Mouse (Mus musculus): ENCODE data around the gene Gm3336. TPM values are rescaled to one million over a fixed set of nuclear protein-coding genes. Genes with fewer than 3 reads are reported as not detected.

The Gm3336 gene
- polyA plus RNA-seq, 1 experiment from 2014 or later: 0.54 TPM

GRCm38 (mm10) chr8:70725792-70726447 lies 7.6 kb downstream of the Gm3336 start:
- Histone ChIP-seq H3K9ac (replicated peaks; ENCODE audit: low read depth) (no peak overlapping the region), H3K4me3 (ENCODE audit: low read depth, low read length) (no peak overlapping the region), H3K27me3 (replicated peaks; ENCODE audit: insufficient read depth, low read length) (peaks cover 3% of the 10 kb centered on the region; the same call in 1 of the 2 replicates), H3K27ac (ENCODE audit: low read length) (no peak overlapping the region), H3K9me3 (ENCODE audit: low read length) (no peaks in the 10 kb centered on the region), H3K4me2 (replicated peaks; ENCODE audit: low read depth, low read length) (no peak overlapping the region), H3K36me3 (ENCODE audit: insufficient read depth, low read length) (no peaks in the 10 kb centered on the region), H3K4me1 (ENCODE audit: insufficient read depth, low read depth, low read length) (no peaks in the 10 kb centered on the region; the same call in 1 of the 2 replicates)
- 26% methylated on average over 14 of the region's 14 CpGs for WGBS
- DNase-seq (ENCODE audit: low spot score) (peak; percentile 41), ATAC-seq (no peak)
- no peak for TF ChIP-seq CTCF (IDR thresholded peaks at IDR 0.05)
- TF ChIP-seq EP300 (IDR thresholded peaks at IDR 0.05): no peak

GRCm38 (mm10) chr8:70726721-70727120 lies 8.4 kb downstream of the Gm3336 start:
- H3K27me3 ChIP-seq (replicated peaks; ENCODE audit: insufficient read depth, low read length): peaks cover 3% of the 10 kb centered on the region; the same call in 1 of the 2 replicates
- 30% methylated on average over 11 of the region's 11 CpGs for WGBS
- no peak for ATAC-seq
- no peak overlapping the region for H3K27ac ChIP-seq (ENCODE audit: low read length)
- no peaks in the 10 kb centered on the region for H3K36me3 ChIP-seq (ENCODE audit: insufficient read depth, low read length)
- TF ChIP-seq EP300 (IDR thresholded peaks at IDR 0.05): no peak
- TF ChIP-seq CTCF (IDR thresholded peaks at IDR 0.05): no peak
- no peak for DNase-seq (ENCODE audit: low spot score)
- no peak overlapping the region for H3K4me2 ChIP-seq (replicated peaks; ENCODE audit: low read depth, low read length)
- no peaks in the 10 kb centered on the region for H3K9me3 ChIP-seq (ENCODE audit: low read length)
- H3K4me3 ChIP-seq (ENCODE audit: low read depth, low read length): no peak overlapping the region
- H3K9ac ChIP-seq (replicated peaks; ENCODE audit: low read depth): no peak overlapping the region
- H3K4me1 ChIP-seq (ENCODE audit: insufficient read depth, low read depth, low read length): no peaks in the 10 kb centered on the region; the same call in 1 of the 2 replicates

- ATAC-seq (peak; percentile 51), DNase-seq (ENCODE audit: low spot score) (peak; percentile 54)
- 2% methylated on average over 34 of the region's 34 CpGs for WGBS
- H3K27me3 ChIP-seq (replicated peaks; ENCODE audit: insufficient read depth, low read length): peaks cover 3% of the 10 kb centered on the region; the same call in 1 of the 2 replicates
- H3K36me3 ChIP-seq (ENCODE audit: insufficient read depth, low read length): no peaks in the 10 kb centered on the region
- no peaks in the 10 kb centered on the region for H3K9me3 ChIP-seq (ENCODE audit: low read length)
- H3K4me2 ChIP-seq (replicated peaks; ENCODE audit: low read depth, low read length): peak overlapping the region; percentile 44
- H3K27ac ChIP-seq (ENCODE audit: low read length): no peak overlapping the region
- H3K4me1 ChIP-seq (ENCODE audit: insufficient read depth, low read depth, low read length): no peaks in the 10 kb centered on the region; the same call in 1 of the 2 replicates
- H3K9ac ChIP-seq (replicated peaks; ENCODE audit: low read depth): 0 out of 2 replicates have a peak overlapping the region, but pooled peaks have one; percentile 8
- H3K4me3 ChIP-seq (ENCODE audit: low read depth, low read length): peak overlapping the region; percentile 17; the same call in 1 of the 2 replicates
- TF ChIP-seq EP300 (IDR thresholded peaks at IDR 0.05): no peak
- TF ChIP-seq CTCF (IDR thresholded peaks at IDR 0.05): peak; percentile 56
Observed at GRCm38 (mm10) chr8:70729808-70730475, 11.6 kb downstream of the Gm3336 start.

- 87% methylated on average over 4 of the region's 4 CpGs for WGBS
- Histone ChIP-seq H3K4me3 (ENCODE audit: low read depth, low read length) (no peak overlapping the region), H3K9ac (replicated peaks; ENCODE audit: low read depth) (no peak overlapping the region), H3K27me3 (replicated peaks; ENCODE audit: insufficient read depth, low read length) (peaks cover 3% of the 10 kb centered on the region; the same call in 1 of the 2 replicates), H3K36me3 (ENCODE audit: insufficient read depth, low read length) (no peaks in the 10 kb centered on the region), H3K27ac (ENCODE audit: low read length) (no peak overlapping the region), H3K9me3 (ENCODE audit: low read length) (no peaks in the 10 kb centered on the region), H3K4me1 (ENCODE audit: insufficient read depth, low read depth, low read length) (no peaks in the 10 kb centered on the region; the same call in 1 of the 2 replicates), H3K4me2 (replicated peaks; ENCODE audit: low read depth, low read length) (no peak overlapping the region)
- ATAC-seq: no peak
- no peak for TF ChIP-seq EP300 (IDR thresholded peaks at IDR 0.05)
- no peak for TF ChIP-seq CTCF (IDR thresholded peaks at IDR 0.05)
- DNase-seq (ENCODE audit: low spot score): no peak
Observed at GRCm38 (mm10) chr8:70730956-70731355, 12.6 kb downstream of the Gm3336 start.

GRCm38 (mm10) chr8:70737705-70738104 lies 19.4 kb downstream of the Gm3336 start:
- Histone ChIP-seq H3K27ac (ENCODE audit: low read length) (peak overlapping the region; percentile 54), H3K4me2 (replicated peaks; ENCODE audit: low read depth, low read length) (no peak overlapping the region), H3K4me1 (ENCODE audit: insufficient read depth, low read depth, low read length) (no peaks in the 10 kb centered on the region), H3K9ac (replicated peaks; ENCODE audit: low read depth) (no peak overlapping the region), H3K4me3 (ENCODE audit: low read depth, low read length) (no peak overlapping the region), H3K27me3 (replicated peaks; ENCODE audit: insufficient read depth, low read length) (peaks cover 12% of the 10 kb centered on the region; the same call in 1 of the 2 replicates), H3K9me3 (ENCODE audit: low read length) (no peaks in the 10 kb centered on the region), H3K36me3 (ENCODE audit: insufficient read depth, low read length) (no peaks in the 10 kb centered on the region)
- ATAC-seq (peak; percentile 62), DNase-seq (ENCODE audit: low spot score) (peak; percentile 74)
- TF ChIP-seq EP300 (IDR thresholded peaks at IDR 0.05) (no peak), CTCF (IDR thresholded peaks at IDR 0.05) (no peak)
- WGBS: 47% methylated on average over 5 of the region's 5 CpGs

GRCm38 (mm10) chr8:70738211-70738610 lies 19.9 kb downstream of the Gm3336 start:
- Histone ChIP-seq H3K4me1 (ENCODE audit: insufficient read depth, low read depth, low read length) (no peaks in the 10 kb centered on the region), H3K9ac (replicated peaks; ENCODE audit: low read depth) (no peak overlapping the region), H3K4me3 (ENCODE audit: low read depth, low read length) (no peak overlapping the region), H3K9me3 (ENCODE audit: low read length) (no peaks in the 10 kb centered on the region), H3K27ac (ENCODE audit: low read length) (peak overlapping the region; percentile 54), H3K36me3 (ENCODE audit: insufficient read depth, low read length) (no peaks in the 10 kb centered on the region), H3K27me3 (replicated peaks; ENCODE audit: insufficient read depth, low read length) (peaks cover 17% of the 10 kb centered on the region; the same call in 1 of the 2 replicates), H3K4me2 (replicated peaks; ENCODE audit: low read depth, low read length) (no peak overlapping the region)
- ATAC-seq (peak; percentile 96), DNase-seq (ENCODE audit: low spot score) (peak; percentile 94)
- 25% methylated on average over 3 of the region's 3 CpGs for WGBS
- peak; percentile 80; the same call in 1 of the 2 replicates for TF ChIP-seq EP300 (IDR thresholded peaks at IDR 0.05)
- TF ChIP-seq CTCF (IDR thresholded peaks at IDR 0.05): no peak
